21 mouse cellular contexts compared by ENCODE assay signal in the genomic region with DNA sequence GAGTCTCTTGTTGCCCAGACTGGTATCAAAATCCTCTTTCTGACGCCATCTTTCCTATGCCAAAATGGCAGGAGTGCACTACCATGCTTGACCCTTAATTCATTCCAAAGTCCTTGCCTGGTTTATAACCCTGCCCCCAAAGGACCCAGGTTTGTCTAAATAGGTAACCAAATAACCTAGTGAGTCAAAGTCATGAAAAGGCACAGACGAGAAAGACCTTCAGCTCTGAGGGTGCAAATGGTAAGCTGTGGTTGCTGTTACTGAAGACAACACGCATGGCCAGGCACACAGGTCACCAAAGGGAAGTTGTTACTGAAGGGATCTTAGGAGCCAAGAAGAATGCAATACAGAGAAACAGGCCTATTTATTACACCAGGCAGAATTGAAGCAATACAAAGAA.
"Had no signal": no experiment of that assay in that cellular context is flagged by ENCODE, and none has a peak within 500 bp of the region (broad histone marks: within the 10 kb centered on the region; RNA-seq: fewer than 3 reads in every experiment).

No protein-coding gene starts in this region.

- ATAC-seq: hindbrain, embryonic 16.5 days; intestine, embryonic 16.5 days had no signal

- H3K9me3 ChIP-seq: hindbrain, embryonic 13.5 days; limb, embryonic 12.5 days; limb, embryonic 15.5 days; liver, embryonic 15.5 days; lung, embryonic 15.5 days; megakaryocyte, embryonic 14.5 days; midbrain, embryonic 10.5 days had no signal

- H3K9ac ChIP-seq: hindbrain, embryonic 13.5 days; limb, embryonic 12.5 days; limb, embryonic 15.5 days; liver, embryonic 15.5 days; lung, embryonic 15.5 days had no signal

- H3K27me3 ChIP-seq: hindbrain, embryonic 13.5 days; limb, embryonic 12.5 days; limb, embryonic 15.5 days; liver, embryonic 15.5 days; lung, embryonic 15.5 days; megakaryocyte, embryonic 14.5 days had no signal

- H3K27ac ChIP-seq: hindbrain, embryonic 13.5 days; limb, embryonic 12.5 days; limb, embryonic 15.5 days; liver, embryonic 15.5 days; lung, embryonic 15.5 days; midbrain, embryonic 10.5 days; stomach, postnatal 0 days had no signal

- H3K36me3 ChIP-seq: hindbrain, embryonic 13.5 days; limb, embryonic 12.5 days; limb, embryonic 15.5 days; liver, embryonic 15.5 days; lung, embryonic 15.5 days; midbrain, embryonic 10.5 days had no signal

- H3K4me2 ChIP-seq: hindbrain, embryonic 13.5 days; limb, embryonic 12.5 days; limb, embryonic 15.5 days; liver, embryonic 15.5 days; lung, embryonic 15.5 days had no signal

- H3K4me3 ChIP-seq: hindbrain, embryonic 13.5 days; limb, embryonic 12.5 days; limb, embryonic 15.5 days; liver, embryonic 15.5 days; lung, embryonic 15.5 days; megakaryocyte, embryonic 14.5 days; midbrain, embryonic 10.5 days had no signal

- DNase-seq: layer of hippocampus, postnatal 36 days; left cerebral cortex, postnatal 4 days; lung, adult 18-20 months; lung, postnatal 10 days; lung, postnatal 36 days; midbrain, embryonic 14.5 days; right cerebral cortex, postnatal 14 days; right cerebral cortex, postnatal 4 days; thymus, adult 2 months; thymus, postnatal 14 days; thymus, postnatal 4 days had no signal
